ENCODE assay signal across 24 mouse cellular contexts in genomic region chr8:77987237-77987636, GRCm38 (mm10).
DNase-seq lines count a peak whose midpoint lies in the region; ATAC-seq and TF ChIP-seq lines count a peak whose summit lies in the region.
"Had no signal": no experiment of that assay in that cellular context is flagged by ENCODE, and none has a peak within 500 bp of the region (broad histone marks: within the 10 kb centered on the region; RNA-seq: fewer than 3 reads in every experiment).

No protein-coding gene starts in this region.

- no peak overlapping the region for H3K4me2 ChIP-seq in heart, embryonic 11.5 days
- H3K4me2 ChIP-seq in heart, embryonic 16.5 days (ENCODE audit: low read depth, low read length), result no peak overlapping the region
- H3K4me2 ChIP-seq in lung, embryonic 15.5 days, result no peak overlapping the region
- H3K4me2 ChIP-seq in liver, embryonic 14.5 days (ENCODE audit: low read depth), result no peak overlapping the region
- H3K4me2 ChIP-seq: forebrain, embryonic 13.5 days; hindbrain, embryonic 13.5 days; midbrain, embryonic 11.5 days had no signal

- H3K27ac ChIP-seq in heart, embryonic 11.5 days (ENCODE audit: low read depth, low read length), result peak overlapping the region; percentile 90
- H3K27ac ChIP-seq in heart, embryonic 16.5 days (ENCODE audit: low read length), result peak overlapping the region; percentile 98
- peak overlapping the region; percentile 72 for H3K27ac ChIP-seq in lung, embryonic 15.5 days
- no peak overlapping the region for H3K27ac ChIP-seq in liver, embryonic 14.5 days
- H3K27ac ChIP-seq: forebrain, embryonic 13.5 days; hindbrain, embryonic 13.5 days; kidney, postnatal 0 days had no signal

- ATAC-seq in heart, embryonic 11.5 days (replicated peaks; ENCODE audit: insufficient number of reproducible peaks, low FRiP score, low TSS enrichment), result no peak
- ATAC-seq in heart, embryonic 16.5 days (replicated peaks; ENCODE audit: extremely low read depth, insufficient read depth, low FRiP score), result no peak
- ATAC-seq in lung, embryonic 15.5 days (ENCODE audit: borderline replicate concordance, extremely low read depth, low FRiP score, low TSS enrichment), result no peak
- ATAC-seq in liver, embryonic 14.5 days (ENCODE audit: insufficient read depth), result peak; percentile 64
- ATAC-seq: forebrain, embryonic 13.5 days; intestine, embryonic 16.5 days; midbrain, embryonic 16.5 days had no signal

- H3K9ac ChIP-seq in heart, embryonic 11.5 days (ENCODE audit: low read depth, low read length), result no peak overlapping the region
- H3K9ac ChIP-seq in heart, embryonic 16.5 days (ENCODE audit: low read length), result no peak overlapping the region
- no peak overlapping the region for H3K9ac ChIP-seq in lung, embryonic 15.5 days
- no peak overlapping the region for H3K9ac ChIP-seq in liver, embryonic 14.5 days (replicated peaks)
- H3K9ac ChIP-seq: forebrain, embryonic 13.5 days; hindbrain, embryonic 13.5 days had no signal

- H3K4me3 ChIP-seq in heart, embryonic 11.5 days (ENCODE audit: low read depth, low read length), result no peak overlapping the region
- H3K4me3 ChIP-seq in heart, embryonic 16.5 days (ENCODE audit: low read length), result no peak overlapping the region
- H3K4me3 ChIP-seq in lung, embryonic 15.5 days, result no peak overlapping the region
- no peak overlapping the region for H3K4me3 ChIP-seq in liver, embryonic 14.5 days (ENCODE audit: insufficient read depth in 1 of 2, low read depth in 2 of 2, low read length in 2 of 2)
- H3K4me3 ChIP-seq: forebrain, embryonic 13.5 days; hindbrain, embryonic 13.5 days had no signal

- TF ChIP-seq CTCF in liver, embryonic 14.5 days (IDR thresholded peaks at IDR 0.05; ENCODE audit: low read depth), result no peak

- TF ChIP-seq EP300 in liver, embryonic 14.5 days (IDR thresholded peaks at IDR 0.05; ENCODE audit: low read depth), result 0 out of 2 replicates have a peak, but pooled peaks have one; percentile 13

- no peak for DNase-seq in heart, adult 8-10 months (ENCODE audit: low spot score)
- DNase-seq in heart, postnatal 25 days (ENCODE audit: low spot score), result no peak
- no peak for DNase-seq in lung, postnatal 14 days
- DNase-seq in liver, embryonic 14.5 days (ENCODE audit: low read depth in 3 of 3, low spot score in 3 of 3), result no peak
- DNase-seq in thymus, postnatal 0 days (ENCODE audit: low spot score), result no peak
- DNase-seq: adrenal gland, postnatal 14 days; cerebellum, adult 11 months; cerebellum, adult 9-10 months; cerebellum, postnatal 36 days; gastrocnemius, postnatal 14 days; kidney, adult 8-10 months; layer of hippocampus, postnatal 36 days; left cerebral cortex, postnatal 4 days; right cerebral cortex, postnatal 25 days; thymus, postnatal 25 days had no signal

- no peaks in the 10 kb centered on the region for H3K27me3 ChIP-seq in heart, embryonic 11.5 days (ENCODE audit: control insufficient read depth, insufficient read depth, low read length)
- no peaks in the 10 kb centered on the region for H3K27me3 ChIP-seq in heart, embryonic 16.5 days (ENCODE audit: control insufficient read depth, insufficient read depth, low read length)
- H3K27me3 ChIP-seq in lung, embryonic 15.5 days, result no peaks in the 10 kb centered on the region
- no peaks in the 10 kb centered on the region for H3K27me3 ChIP-seq in liver, embryonic 14.5 days (ENCODE audit: control insufficient read depth, insufficient read depth, low read length)
- H3K27me3 ChIP-seq: forebrain, embryonic 13.5 days; hindbrain, embryonic 13.5 days had no signal

- intact Hi-C loops in heart, postnatal 25 days (cut with DNase I), result no loop called here

- H3K4me1 ChIP-seq in heart, embryonic 11.5 days (ENCODE audit: control insufficient read depth, insufficient read depth, low read length), result 0 out of 2 replicates have a peak, but pooled peaks cover 4% of the 10 kb centered on the region
- peaks cover 11% of the 10 kb centered on the region for H3K4me1 ChIP-seq in heart, embryonic 16.5 days (ENCODE audit: control insufficient read depth, insufficient read depth, low read length)
- peaks cover 15% of the 10 kb centered on the region; the same call in 1 of the 2 replicates for H3K4me1 ChIP-seq in lung, embryonic 15.5 days
- peaks cover 0 to 5% of the 10 kb centered on the region in 2 experiments; a peak in 2 of 4 replicates for H3K4me1 ChIP-seq in liver, embryonic 14.5 days (replicated peaks; ENCODE audit: control insufficient read depth in 2 of 2, insufficient read depth in 2 of 2, low read length in 1 of 2)
- H3K4me1 ChIP-seq: forebrain, embryonic 13.5 days; hindbrain, embryonic 13.5 days had no signal

- H3K36me3 ChIP-seq in heart, embryonic 11.5 days (ENCODE audit: control insufficient read depth, insufficient read depth, low read length), result no peaks in the 10 kb centered on the region
- H3K36me3 ChIP-seq in heart, embryonic 16.5 days (ENCODE audit: control insufficient read depth, insufficient read depth), result no peaks in the 10 kb centered on the region
- H3K36me3 ChIP-seq in lung, embryonic 15.5 days, result no peaks in the 10 kb centered on the region
- H3K36me3 ChIP-seq in liver, embryonic 14.5 days (replicated peaks; ENCODE audit: control insufficient read depth, insufficient read depth, low read depth), result no peaks in the 10 kb centered on the region
- H3K36me3 ChIP-seq: hindbrain, embryonic 13.5 days had no signal

- no peaks in the 10 kb centered on the region for H3K9me3 ChIP-seq in heart, embryonic 11.5 days (replicated peaks; ENCODE audit: control insufficient read depth, low read length)
- no peaks in the 10 kb centered on the region for H3K9me3 ChIP-seq in heart, embryonic 16.5 days (replicated peaks; ENCODE audit: control insufficient read depth, low read length)
- no peaks in the 10 kb centered on the region for H3K9me3 ChIP-seq in lung, embryonic 15.5 days
- no peaks in the 10 kb centered on the region for H3K9me3 ChIP-seq in liver, embryonic 14.5 days (ENCODE audit: control insufficient read depth, low read length)
- H3K9me3 ChIP-seq: forebrain, embryonic 13.5 days; hindbrain, embryonic 13.5 days had no signal
